Mouse (Mus musculus): Measurements from ENCODE around the gene Tyw1.

GRCm38 (mm10) chr5:130298831-130299460 lies 43.5 kb downstream of the Tyw1 start:
- TF ChIP-seq CTCF (IDR thresholded peaks at IDR 0.05) (no peak), EP300 (IDR thresholded peaks at IDR 0.05; ENCODE audit: insufficient read depth, low read depth, low read length) (no peak)
